Mouse (Mus musculus) kidney, adult 2 months (tissue): ENCODE results near the gene Ralgps1. TPM values are rescaled to one million over a fixed set of nuclear protein-coding genes. Genes with fewer than 3 reads are reported as not detected.

ENCODE experiments used
- DNase-seq: peaks from one replicate; pipeline ENCODE4 v3.0.0; 2021
- H3K27ac ChIP-seq: fragments of 200-500 bp; 2 replicates; pipeline ENCODE4 v1.5.1; 2012; ENCODE audit warnings: low read depth, low read length, control low read depth, inconsistent platforms; ENCODE audit not compliant: insufficient read depth
- H3K27me3 ChIP-seq: fragments of 200-500 bp; replicated peaks from 2 replicates; pipeline ENCODE4 v1.6.1; 2012; ENCODE audit warnings: mild to moderate bottlenecking, moderate library complexity, low read length, inconsistent platforms; ENCODE audit not compliant: control insufficient read depth, insufficient read depth
- H3K36me3 ChIP-seq: fragments of 200-500 bp; 2 replicates; pipeline ENCODE4 v1.6.1; 2012; ENCODE audit warnings: mild to moderate bottlenecking, moderate library complexity, low read length, inconsistent platforms; ENCODE audit not compliant: control insufficient read depth, insufficient read depth
- H3K4me1 ChIP-seq: fragments of 200-500 bp; 2 replicates; pipeline ENCODE4 v1.6.1; 2011; ENCODE audit warnings: low read length; ENCODE audit not compliant: control insufficient read depth, insufficient read depth
- H3K4me3 ChIP-seq: fragments of 200-500 bp; 2 replicates; pipeline ENCODE4 v1.5.1; 2011; ENCODE audit warnings: mild to moderate bottlenecking, low read depth, low read length, control low read depth; ENCODE audit not compliant: insufficient read depth
- CTCF ChIP-seq: fragments of 200-500 bp; conservative IDR thresholded peaks from 2 replicates; pipeline ENCODE4 v1.5.1; 2011; ENCODE audit warnings: low read depth, mild to moderate bottlenecking, control low read depth, low read length, moderate library complexity, mixed read lengths; ENCODE audit not compliant: insufficient read depth, insufficient read length
- POLR2A ChIP-seq: fragments of 200-500 bp; IDR thresholded peaks from one replicate; pipeline ENCODE4 v1.6.1; 2011; ENCODE audit warnings: low read depth, low read length, control low read depth
- WGBS: fragments of 180-500 bp; shearing (Covaris S2); methylation state at CpG from one replicate; pipeline ENCODE4 v1.1.7; 2018; 5-methylcytosine and 5-hydroxymethylcytosine counted together
- polyA plus RNA-seq: library from polyadenylated mRNA; depleted of rRNA; stranded (reverse); fragments of >200 nt; gene quantifications from 2 replicates; pipeline ENCODE4 v1.2.3, GENCODE M21; 2012

Gene Ralgps1
- polyA plus RNA-seq, 1 experiment: 4.9 TPM

- TF ChIP-seq CTCF (no peak), POLR2A (no peak)
- no peak for DNase-seq
- 36% methylated on average over 3 of the region's 3 CpGs for WGBS
- Histone ChIP-seq H3K27me3 (no peaks in the 10 kb centered on the region), H3K4me1 (peaks cover 21% of the 10 kb centered on the region), H3K36me3 (no peaks in the 10 kb centered on the region), H3K27ac (peak overlapping the region; percentile 24), H3K4me3 (no peak overlapping the region)
Observed at GRCm38 (mm10) chr2:33164646-33165045, 206.6 kb downstream of the Ralgps1 start.

GRCm38 (mm10) chr2:33162126-33162525, 209.2 kb downstream of the Ralgps1 start:
- DNase-seq: no peak
- peaks cover 26% of the 10 kb centered on the region for H3K4me1 ChIP-seq
- WGBS: 78% methylated on average over 2 of the region's 2 CpGs

GRCm38 (mm10) chr2:33160326-33160973, 210.8 kb downstream of the Ralgps1 start:
- DNase-seq: peak; percentile 69
- Histone ChIP-seq H3K4me3 (no peak overlapping the region), H3K4me1 (peaks cover 13% of the 10 kb centered on the region), H3K36me3 (no peaks in the 10 kb centered on the region), H3K27me3 (no peaks in the 10 kb centered on the region), H3K27ac (peak overlapping the region; percentile 70)
- 70% methylated on average over 12 of the region's 12 CpGs for WGBS
- TF ChIP-seq CTCF: no peak

More at GRCm38 (mm10) chr2:33162126-33162525, 209.2 kb downstream of the Ralgps1 start:
- H3K4me3 ChIP-seq: no peak overlapping the region
- H3K27ac ChIP-seq: no peak overlapping the region
- H3K36me3 ChIP-seq: no peaks in the 10 kb centered on the region
- H3K27me3 ChIP-seq: no peaks in the 10 kb centered on the region
- TF ChIP-seq POLR2A: no peak
- no peak for TF ChIP-seq CTCF

- no peaks in the 10 kb centered on the region for H3K36me3 ChIP-seq
- 80% methylated on average over 7 of the region's 7 CpGs for WGBS
- peaks cover 8% of the 10 kb centered on the region for H3K4me1 ChIP-seq
- TF ChIP-seq POLR2A: no peak
- peak; percentile 24 for DNase-seq
- H3K4me3 ChIP-seq: no peak overlapping the region
- H3K27me3 ChIP-seq: no peaks in the 10 kb centered on the region
- H3K27ac ChIP-seq: peak overlapping the region; percentile 70
Observed at GRCm38 (mm10) chr2:33159593-33159992, 211.7 kb downstream of the Ralgps1 start.

GRCm38 (mm10) chr2:33158895-33159294, 212.4 kb downstream of the Ralgps1 start:
- H3K27ac ChIP-seq: no peak overlapping the region
- 72% methylated on average over 6 of the region's 6 CpGs for WGBS
- H3K27me3 ChIP-seq: no peaks in the 10 kb centered on the region
- TF ChIP-seq POLR2A: no peak
- no peak for TF ChIP-seq CTCF
- peak; percentile 51 for DNase-seq
- no peaks in the 10 kb centered on the region for H3K36me3 ChIP-seq
- H3K4me3 ChIP-seq: no peak overlapping the region
- H3K4me1 ChIP-seq: peaks cover 4% of the 10 kb centered on the region; the same call in 1 of the 2 replicates

GRCm38 (mm10) chr2:33156283-33156781, 215.0 kb downstream of the Ralgps1 start:
- WGBS: 50% methylated on average over 5 of the region's 5 CpGs
- TF ChIP-seq CTCF: no peak; the same call in 1 of the 2 replicates
- no peak for TF ChIP-seq POLR2A
- H3K27me3 ChIP-seq: no peaks in the 10 kb centered on the region

GRCm38 (mm10) chr2:33154751-33155372, 216.4 kb downstream of the Ralgps1 start:
- peak; percentile 85 for DNase-seq
- Histone ChIP-seq H3K4me1 (peaks cover 4% of the 10 kb centered on the region; the same call in 1 of the 2 replicates), H3K27me3 (no peaks in the 10 kb centered on the region), H3K36me3 (no peaks in the 10 kb centered on the region), H3K27ac (no peak overlapping the region), H3K4me3 (no peak overlapping the region)
- TF ChIP-seq CTCF: peak; percentile 98
- no peak for TF ChIP-seq POLR2A
- WGBS: 17% methylated on average over 5 of the region's 5 CpGs

More at GRCm38 (mm10) chr2:33156283-33156781, 215.0 kb downstream of the Ralgps1 start:
- H3K4me3 ChIP-seq: no peak overlapping the region
- H3K4me1 ChIP-seq: peaks cover 4% of the 10 kb centered on the region; the same call in 1 of the 2 replicates
- H3K27ac ChIP-seq: no peak overlapping the region
- no peaks in the 10 kb centered on the region for H3K36me3 ChIP-seq
- DNase-seq: peak; percentile 81
